Mouse (Mus musculus): Measurements from ENCODE around the gene Comp. TPM values are rescaled to one million over a fixed set of nuclear protein-coding genes. Genes with fewer than 3 reads are reported as not detected.

Comp gene
- total RNA-seq, 1 experiment, result 1.2 TPM

- no peak overlapping the region for H3K27ac ChIP-seq (ENCODE audit: insufficient read depth, low read depth, low read length, poor library complexity, severe bottlenecking)
- DNase-seq (ENCODE audit: low read depth, low spot score), result no peak
- H3K9ac ChIP-seq (ENCODE audit: insufficient read depth, low read depth, low read length, poor library complexity, severe bottlenecking), result no peak overlapping the region
- peaks cover 69% of the 10 kb centered on the region for H3K36me3 ChIP-seq (ENCODE audit: control insufficient read depth, insufficient read depth, low read length, poor library complexity, severe bottlenecking)
- no peak overlapping the region for H3K4me3 ChIP-seq (ENCODE audit: insufficient read depth in 1 of 2, low read depth in 1 of 2, low read length in 2 of 2, poor library complexity in 1 of 2, severe bottlenecking in 1 of 2)
- H3K9me3 ChIP-seq (ENCODE audit: control insufficient read depth, insufficient read depth, low read depth, low read length), result no peaks in the 10 kb centered on the region
- H3K4me1 ChIP-seq (ENCODE audit: control insufficient read depth in 2 of 2, insufficient read depth in 2 of 2, low read length in 2 of 2, poor library complexity in 1 of 2), result peaks cover 0 to 13% of the 10 kb centered on the region in 2 experiments; a peak in 2 of 4 replicates
- in situ Hi-C loops (cut with MboI; ENCODE audit: low sequenced_read_pairs in 2 of 2, unreplicated experiment in 2 of 2), result no loop called here
- TF ChIP-seq ZC3H11A (IDR thresholded peaks at IDR 0.05; ENCODE audit: borderline replicate concordance, low read depth, low read length) (no peak), MAFK (IDR thresholded peaks at IDR 0.05; ENCODE audit: insufficient read depth, low read depth, low read length) (no peak), ZNF384 (IDR thresholded peaks at IDR 0.05; ENCODE audit: low read depth, low read length) (0 out of 2 replicates have a peak, but pooled peaks have one; percentile 38)
Observed at GRCm38 (mm10) chr8:70343696-70344095, 29.7 kb upstream of the Comp start.

GRCm38 (mm10) chr8:70344279-70344678, 29.1 kb upstream of the Comp start:
- no peak for TF ChIP-seq ZC3H11A (IDR thresholded peaks at IDR 0.05; ENCODE audit: borderline replicate concordance, low read depth, low read length)
- TF ChIP-seq ZNF384 (IDR thresholded peaks at IDR 0.05; ENCODE audit: low read depth, low read length), result no peak
- no peak for TF ChIP-seq CHD2 (IDR thresholded peaks at IDR 0.05; ENCODE audit: low read depth, low read length)
- no peak for TF ChIP-seq HCFC1 (IDR thresholded peaks at IDR 0.05; ENCODE audit: borderline replicate concordance, insufficient read depth, low read length)
- TF ChIP-seq MAFK (IDR thresholded peaks at IDR 0.05; ENCODE audit: insufficient read depth, low read depth, low read length), result no peak
- Histone ChIP-seq H3K9me3 (ENCODE audit: control insufficient read depth, insufficient read depth, low read depth, low read length) (no peaks in the 10 kb centered on the region), H3K4me1 (ENCODE audit: control insufficient read depth in 2 of 2, insufficient read depth in 2 of 2, low read length in 2 of 2, poor library complexity in 1 of 2) (peaks cover 0 to 18% of the 10 kb centered on the region in 2 experiments; a peak in 2 of 4 replicates), H3K27ac (ENCODE audit: insufficient read depth, low read depth, low read length, poor library complexity, severe bottlenecking) (no peak overlapping the region), H3K4me3 (ENCODE audit: insufficient read depth in 1 of 2, low read depth in 1 of 2, low read length in 2 of 2, poor library complexity in 1 of 2, severe bottlenecking in 1 of 2) (no peak overlapping the region), H3K9ac (ENCODE audit: insufficient read depth, low read depth, low read length, poor library complexity, severe bottlenecking) (no peak overlapping the region; the same call in 1 of the 2 replicates), H3K36me3 (ENCODE audit: control insufficient read depth, insufficient read depth, low read length, poor library complexity, severe bottlenecking) (peaks cover 69% of the 10 kb centered on the region)
- in situ Hi-C loops (cut with MboI; ENCODE audit: low sequenced_read_pairs in 2 of 2, unreplicated experiment in 2 of 2), result no loop called here
- DNase-seq (ENCODE audit: low read depth, low spot score), result no peak

DNA sequence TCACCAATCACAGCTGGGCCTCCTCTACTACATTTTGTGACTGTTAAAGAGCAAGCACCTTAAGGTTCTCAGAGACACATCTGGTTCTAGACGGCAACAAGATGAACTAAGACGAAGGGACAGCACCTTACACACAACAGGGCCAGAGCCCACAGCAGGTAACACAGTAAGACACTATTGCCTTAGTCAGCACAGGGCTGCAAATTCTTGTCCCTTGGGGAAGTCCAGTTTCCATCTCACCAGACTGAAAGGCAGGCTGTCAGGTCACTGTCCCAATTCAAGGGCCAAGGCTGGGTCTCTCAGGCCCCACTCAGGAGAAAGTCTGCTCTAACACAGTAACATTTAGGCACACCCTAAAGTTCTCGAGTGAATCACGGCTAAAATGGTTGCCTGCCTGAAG, 25.9 kb upstream of the Comp start:
- H3K4me1 ChIP-seq (ENCODE audit: control insufficient read depth in 2 of 2, insufficient read depth in 2 of 2, low read length in 2 of 2, poor library complexity in 1 of 2), result peaks cover 0 to 36% of the 10 kb centered on the region in 2 experiments; a peak in 2 of 4 replicates
- H3K36me3 ChIP-seq (ENCODE audit: control insufficient read depth, insufficient read depth, low read length, poor library complexity, severe bottlenecking), result peaks cover 55% of the 10 kb centered on the region
- DNase-seq (ENCODE audit: low read depth, low spot score), result no peak
- in situ Hi-C loops (cut with MboI; ENCODE audit: low sequenced_read_pairs in 2 of 2, unreplicated experiment in 2 of 2), result no loop called here
- H3K27ac ChIP-seq (ENCODE audit: insufficient read depth, low read depth, low read length, poor library complexity, severe bottlenecking), result no peak overlapping the region
- no peaks in the 10 kb centered on the region for H3K9me3 ChIP-seq (ENCODE audit: control insufficient read depth, insufficient read depth, low read depth, low read length)
- H3K9ac ChIP-seq (ENCODE audit: insufficient read depth, low read depth, low read length, poor library complexity, severe bottlenecking), result no peak overlapping the region
- TF ChIP-seq MAFK (IDR thresholded peaks at IDR 0.05; ENCODE audit: insufficient read depth, low read depth, low read length), result no peak
- no peak for TF ChIP-seq ZNF384 (IDR thresholded peaks at IDR 0.05; ENCODE audit: low read depth, low read length)
- no peak for TF ChIP-seq CHD2 (IDR thresholded peaks at IDR 0.05; ENCODE audit: low read depth, low read length)
- TF ChIP-seq ZC3H11A (IDR thresholded peaks at IDR 0.05; ENCODE audit: borderline replicate concordance, low read depth, low read length), result no peak
- no peak for TF ChIP-seq HCFC1 (IDR thresholded peaks at IDR 0.05; ENCODE audit: borderline replicate concordance, insufficient read depth, low read length)
- no peak overlapping the region for H3K4me3 ChIP-seq (ENCODE audit: insufficient read depth in 1 of 2, low read depth in 1 of 2, low read length in 2 of 2, poor library complexity in 1 of 2, severe bottlenecking in 1 of 2)

DNA sequence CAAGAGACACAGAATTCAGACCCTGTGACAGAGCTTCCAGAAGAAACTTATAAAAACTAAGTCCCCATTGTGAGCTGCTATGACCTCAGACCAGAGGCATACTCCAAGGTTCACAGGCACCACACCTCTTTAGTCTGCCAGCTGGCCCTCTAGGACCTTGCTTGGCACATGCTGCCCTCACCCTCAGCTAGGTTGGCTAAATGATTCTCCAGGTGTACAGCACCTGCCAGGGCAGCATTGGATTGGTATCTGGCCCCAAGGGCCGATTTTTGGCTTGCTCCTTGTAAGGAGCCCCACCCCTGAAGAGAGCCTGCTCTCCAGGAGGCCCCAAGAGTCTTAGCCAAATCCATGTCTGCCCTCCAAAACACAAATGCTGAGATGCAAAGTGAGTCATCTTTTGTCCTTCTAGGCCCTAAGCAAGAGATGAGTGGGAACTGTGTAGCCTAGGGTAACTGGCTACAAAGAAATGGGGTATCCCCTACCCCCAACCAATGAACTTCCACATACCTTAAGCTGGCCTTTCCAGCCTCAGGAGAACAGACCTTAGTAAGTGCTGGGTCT, 25.4 kb upstream of the Comp start:
- peaks cover 51% of the 10 kb centered on the region for H3K36me3 ChIP-seq (ENCODE audit: control insufficient read depth, insufficient read depth, low read length, poor library complexity, severe bottlenecking)

More for the DNA sequence above, 25.4 kb upstream of the Comp start:
- no peak for TF ChIP-seq HCFC1 (IDR thresholded peaks at IDR 0.05; ENCODE audit: borderline replicate concordance, insufficient read depth, low read length)
- TF ChIP-seq ZNF384 (IDR thresholded peaks at IDR 0.05; ENCODE audit: low read depth, low read length), result no peak
- no peak for TF ChIP-seq ZC3H11A (IDR thresholded peaks at IDR 0.05; ENCODE audit: borderline replicate concordance, low read depth, low read length)
- no peak for TF ChIP-seq CHD2 (IDR thresholded peaks at IDR 0.05; ENCODE audit: low read depth, low read length)
- no peak for TF ChIP-seq MAFK (IDR thresholded peaks at IDR 0.05; ENCODE audit: insufficient read depth, low read depth, low read length)
- DNase-seq (ENCODE audit: low read depth, low spot score), result no peak
- Histone ChIP-seq H3K9me3 (ENCODE audit: control insufficient read depth, insufficient read depth, low read depth, low read length) (no peaks in the 10 kb centered on the region), H3K4me1 (ENCODE audit: control insufficient read depth in 2 of 2, insufficient read depth in 2 of 2, low read length in 2 of 2, poor library complexity in 1 of 2) (peaks cover 0 to 36% of the 10 kb centered on the region in 2 experiments; a peak in 2 of 4 replicates), H3K27ac (ENCODE audit: insufficient read depth, low read depth, low read length, poor library complexity, severe bottlenecking) (no peak overlapping the region), H3K4me3 (ENCODE audit: insufficient read depth in 1 of 2, low read depth in 1 of 2, low read length in 2 of 2, poor library complexity in 1 of 2, severe bottlenecking in 1 of 2) (no peak overlapping the region), H3K9ac (ENCODE audit: insufficient read depth, low read depth, low read length, poor library complexity, severe bottlenecking) (no peak overlapping the region)
- in situ Hi-C loops (cut with MboI; ENCODE audit: low sequenced_read_pairs in 2 of 2, unreplicated experiment in 2 of 2), result no loop called here
